Mouse (Mus musculus) CH12F3 (cell line): ENCODE results near the gene Lyz2.
"Not testable (repeated sequence)": the region's sequence is repeated elsewhere in the genome, so short reads cannot be mapped to it uniquely, and the experiment has no call there.

Experiments
- in situ Hi-C: fragments of 300-500 bp; cut with MboI; formaldehyde crosslinking; loops from 2 replicates; pipeline ENCODE4 v1.14.3; 2020; ENCODE audit warnings: low sequenced_read_pairs

The Lyz2 gene

DNA sequence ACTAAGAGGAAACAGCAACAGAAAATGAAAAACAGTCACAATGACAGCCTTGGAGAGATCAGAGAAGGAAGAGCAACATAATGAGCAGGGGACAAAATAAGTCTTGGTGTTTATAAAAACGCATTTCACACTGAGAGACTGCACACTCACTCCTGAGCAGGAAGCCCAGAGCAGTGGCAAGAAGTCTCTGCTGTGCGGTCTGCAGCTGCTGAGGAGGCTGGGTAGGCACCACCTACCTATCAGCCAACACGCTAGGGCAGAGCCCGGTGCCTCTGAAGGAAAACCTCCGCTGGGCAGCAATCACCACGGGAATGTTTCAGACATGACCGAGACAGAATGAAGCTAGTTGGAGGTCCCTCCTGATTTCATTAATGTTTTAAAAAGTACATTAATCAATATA is 3.5 kb upstream of the Lyz2 start:
- in situ Hi-C loops, result not testable (repeated sequence)

- in situ Hi-C loops, result no loop called here
These were observed 2.7 kb upstream of the Lyz2 start for GRCm38 (mm10) chr10:117284578-117285520.

DNA sequence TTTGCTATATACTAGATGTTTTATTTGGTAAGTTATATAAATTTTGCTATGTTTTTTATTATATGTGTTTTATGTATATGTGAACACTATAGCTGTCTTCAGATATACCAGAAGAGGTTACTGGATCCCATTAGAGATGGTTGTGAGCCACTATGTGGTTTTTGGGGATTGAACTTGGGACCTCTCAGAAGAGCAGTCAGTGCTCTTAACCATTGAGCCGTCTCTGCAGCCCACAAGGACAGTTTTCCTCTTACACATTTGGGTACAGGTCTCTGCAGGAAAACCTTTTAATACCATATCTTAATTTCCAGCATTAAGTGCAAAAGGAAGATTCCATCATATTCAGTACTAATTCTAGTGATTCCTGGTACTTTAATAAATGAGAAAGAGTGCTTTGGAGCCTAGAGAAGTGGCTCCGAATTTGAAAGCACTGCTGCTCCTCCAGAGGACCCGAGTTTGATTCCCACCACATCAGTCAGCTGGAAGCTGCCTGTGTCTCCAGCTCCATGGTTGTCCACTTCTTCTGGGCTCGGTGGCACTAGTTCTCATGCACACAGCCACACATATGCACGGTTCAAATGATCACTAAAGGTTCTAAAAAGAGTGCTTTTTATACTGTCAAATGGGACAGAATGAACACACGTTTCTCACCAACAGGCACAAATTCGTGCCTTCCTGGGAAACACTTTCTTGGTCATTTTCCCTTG is 1.9 kb upstream of the Lyz2 start:
- in situ Hi-C loops, result no loop called here

GRCm38 (mm10) chr10:117283196-117283595 is 1.1 kb upstream of the Lyz2 start:
- in situ Hi-C loops, result not testable (repeated sequence)

DNA sequence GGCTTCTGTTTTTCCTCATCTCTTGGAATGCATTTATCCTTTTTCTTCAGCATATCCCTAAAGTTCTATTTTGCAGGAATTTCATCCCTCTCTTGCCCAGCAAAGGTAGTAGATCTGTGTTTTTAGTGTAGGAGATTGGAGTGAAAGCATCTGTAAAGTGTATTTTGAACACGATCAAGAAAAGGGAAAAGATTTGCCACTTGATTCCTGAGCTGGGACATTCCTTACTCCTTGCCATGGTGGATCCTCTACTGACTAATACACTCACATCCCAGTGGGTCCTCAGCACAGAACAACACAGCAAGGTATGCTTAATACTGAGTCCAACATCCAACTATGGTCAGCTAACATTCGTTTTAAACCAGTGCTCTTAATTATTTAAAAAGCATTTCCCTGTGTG is 430 bp upstream of the Lyz2 start:
- in situ Hi-C loops, result no loop called here

DNA sequence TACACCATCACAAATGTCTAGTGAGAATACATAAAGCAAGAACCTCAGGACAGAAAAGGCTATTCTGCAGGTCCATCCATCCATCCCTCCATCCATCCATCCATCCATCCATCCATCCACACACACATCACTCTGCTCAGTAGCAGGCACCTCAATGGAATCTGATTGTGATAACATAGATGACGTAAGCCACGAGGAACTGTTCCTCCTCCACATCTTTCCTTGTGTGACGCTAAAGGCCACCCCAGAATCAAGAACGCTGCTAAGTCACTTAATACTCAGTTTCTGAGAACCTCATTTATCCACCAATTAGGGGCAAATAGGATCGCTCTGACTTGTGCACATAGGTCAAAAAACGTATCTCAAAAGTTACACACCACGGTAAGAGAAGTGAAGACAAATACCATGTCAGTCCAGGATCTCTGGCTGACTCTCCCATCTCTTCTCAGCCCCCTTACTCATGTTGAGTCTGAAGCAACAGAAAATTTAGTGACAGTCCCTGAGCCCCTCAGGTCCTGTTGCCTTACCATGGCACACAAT is 670 bp downstream of the Lyz2 start:
- in situ Hi-C loops, result no loop called here

GRCm38 (mm10) chr10:117280000-117280399 is 2.1 kb downstream of the Lyz2 start:
- in situ Hi-C loops, result no loop called here

DNA sequence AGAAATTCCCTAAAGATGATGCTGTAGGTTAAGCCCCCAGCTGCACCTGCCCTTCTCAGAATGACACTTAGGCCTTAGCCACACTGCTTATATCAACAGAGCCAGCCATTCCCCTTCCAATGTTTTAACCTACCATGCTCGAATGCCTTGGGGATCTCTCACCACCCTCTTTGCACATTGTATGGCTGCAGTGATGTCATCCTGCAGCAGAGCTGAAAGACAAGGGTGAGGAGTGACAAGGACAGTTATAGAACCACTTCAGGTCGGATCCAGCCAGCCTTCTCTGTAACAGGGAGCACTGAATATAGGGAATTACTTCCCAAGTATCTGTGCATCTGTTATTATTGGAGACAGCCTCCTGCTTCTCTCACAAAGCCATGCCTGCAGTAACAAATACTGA is 3.6 kb downstream of the Lyz2 start:
- in situ Hi-C loops, result not testable (repeated sequence)

DNA sequence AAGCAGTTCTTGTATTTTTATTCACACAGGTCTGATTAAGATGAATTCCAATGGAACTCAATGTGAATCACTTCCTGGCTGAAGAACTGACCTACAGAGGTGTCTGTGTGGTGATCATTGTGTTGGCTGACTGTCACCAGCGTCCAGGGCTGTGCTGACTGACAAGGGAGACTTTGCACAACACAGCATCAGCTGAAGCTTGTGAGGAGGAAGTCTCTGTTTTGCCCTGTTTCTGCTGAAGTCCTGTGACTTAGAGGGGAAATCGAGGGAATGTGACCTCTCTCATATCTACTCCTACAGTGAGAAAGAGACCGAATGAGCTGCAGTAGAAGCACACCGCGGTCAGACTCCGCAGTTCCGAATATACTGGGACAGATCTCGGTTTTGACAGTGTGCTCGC is 4.3 kb downstream of the Lyz2 start:
- in situ Hi-C loops, result not testable (repeated sequence)

- in situ Hi-C loops, result no loop called here
These were observed 6.3 kb downstream of the Lyz2 start for GRCm38 (mm10) chr10:117275681-117276369.

GRCm38 (mm10) chr10:117274645-117275044 is 7.5 kb downstream of the Lyz2 start:
- in situ Hi-C loops, result not testable (repeated sequence)

DNA sequence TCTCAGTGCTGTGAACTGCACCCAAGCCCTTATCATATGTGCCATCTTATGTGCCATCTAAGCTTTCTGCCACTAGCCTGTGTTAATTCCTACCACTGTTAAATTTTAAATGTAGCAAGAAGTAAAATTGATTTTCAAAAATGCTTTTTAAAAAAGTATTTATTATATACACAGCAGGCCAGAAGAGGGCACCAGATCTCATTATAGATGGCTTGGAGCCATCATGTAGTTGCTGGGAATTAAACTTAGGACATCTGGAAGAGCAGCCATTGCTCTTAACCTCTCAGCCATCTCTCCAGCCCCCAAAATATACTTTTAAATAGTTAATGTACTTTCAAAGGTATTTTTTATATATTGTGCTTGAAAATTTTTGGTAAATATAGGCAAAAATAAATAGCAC is 10.1 kb downstream of the Lyz2 start:
- in situ Hi-C loops, result no loop called here

GRCm38 (mm10) chr10:117259870-117260269 is 22.3 kb downstream of the Lyz2 start:
- in situ Hi-C loops, result no loop called here

GRCm38 (mm10) chr10:117238603-117239002 is 43.5 kb downstream of the Lyz2 start, which contains the start of gene 9530003J23Rik:
TSS of gene 9530003J23Rik (minus strand) at chr10:117238703.
- in situ Hi-C loops, result no loop called here

DNA sequence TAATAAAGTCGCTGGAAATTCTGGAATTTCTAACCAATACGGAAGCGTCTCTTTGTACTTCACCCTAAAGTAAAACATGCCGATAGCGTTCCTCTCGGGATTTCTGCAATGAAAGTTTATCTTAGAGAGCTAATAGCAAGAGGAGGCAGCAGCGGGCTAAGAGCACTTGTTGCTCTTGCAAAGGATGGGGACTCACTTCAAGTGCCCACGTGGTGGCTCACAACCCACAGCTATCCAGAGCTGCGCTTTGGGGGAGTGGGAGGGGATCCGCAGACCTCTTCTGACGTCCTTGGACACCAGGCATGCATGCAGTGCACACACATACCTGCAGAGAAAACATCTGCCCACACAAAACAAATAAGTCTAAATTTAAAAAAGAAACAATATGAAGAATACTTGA is 46.3 kb downstream of the Lyz2 start:
- in situ Hi-C loops, result no loop called here

- in situ Hi-C loops, result no loop called here
These were observed 47.3 kb downstream of the Lyz2 start for GRCm38 (mm10) chr10:117234825-117235224.

DNA sequence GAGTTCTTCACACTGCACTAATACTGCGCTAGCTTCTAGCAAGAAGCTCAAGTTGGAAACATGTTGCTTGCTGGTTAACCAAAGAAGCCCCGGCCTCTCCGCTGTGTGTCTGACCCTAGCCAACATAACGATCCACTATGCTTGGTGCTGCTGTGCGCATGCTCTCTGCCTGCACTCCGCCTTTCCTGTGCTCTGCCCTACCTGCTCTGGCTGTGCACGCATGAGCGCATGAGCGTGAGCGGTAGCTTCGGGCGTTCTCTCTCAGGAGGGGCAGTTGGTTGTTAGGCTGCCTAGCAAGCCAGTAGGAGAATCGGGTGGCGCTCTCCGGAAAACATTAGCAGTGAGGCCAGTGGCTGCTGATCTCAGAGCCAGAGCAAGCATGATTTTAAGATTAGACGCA is 52.3 kb downstream of the Lyz2 start:
- in situ Hi-C loops, result no loop called here
